Mouse (Mus musculus): ENCODE data around the gene Akap6. TPM values are rescaled to one million over a fixed set of nuclear protein-coding genes. Genes with fewer than 3 reads are reported as not detected.
A peak's percentile ranks its signal among the peaks of the same experiment; 100 is the strongest.

The Akap6 gene
- total and polyA plus RNA-seq, 2 experiments = 0.01 to 0.09 TPM

GRCm38 (mm10) chr12:52876978-52877769 is 178.0 kb downstream of the Akap6 start:
- no peaks in the 10 kb centered on the region for H3K79me2 ChIP-seq (ENCODE audit: control insufficient read depth, insufficient read depth, low read length)
- TF ChIP-seq POLR2A (IDR thresholded peaks at IDR 0.05; ENCODE audit: extremely low read depth, insufficient read depth, low read length) = no peak
- no peak for TF ChIP-seq CTCF (IDR thresholded peaks at IDR 0.05; ENCODE audit: low read depth, low read length)
- DNase-seq (ENCODE audit: extremely low read depth, low read depth, low spot score) = no peak
- H3K4me3 ChIP-seq (ENCODE audit: insufficient read depth, low read depth, low read length) = no peak overlapping the region
- H3K9ac ChIP-seq (ENCODE audit: low read depth, low read length) = no peak overlapping the region
- no peaks in the 10 kb centered on the region for H3K36me3 ChIP-seq (ENCODE audit: control insufficient read depth, insufficient read depth, low read length)
- H3K27ac ChIP-seq (replicated peaks; ENCODE audit: insufficient read depth, low read depth, low read length) = no peak overlapping the region
- WGBS = 82% methylated on average over 8 of the region's 8 CpGs
- H3K4me1 ChIP-seq (ENCODE audit: control insufficient read depth, insufficient read depth, low read length) = no peaks in the 10 kb centered on the region
- H3K27me3 ChIP-seq (ENCODE audit: control insufficient read depth, insufficient read depth, low read length) = 0 out of 2 replicates have a peak, but pooled peaks cover 2% of the 10 kb centered on the region

GRCm38 (mm10) chr12:52879324-52879723 is 180.1 kb downstream of the Akap6 start:
- H3K27ac ChIP-seq (replicated peaks; ENCODE audit: insufficient read depth, low read depth, low read length) = no peak overlapping the region
- peak; percentile 5 for DNase-seq (ENCODE audit: extremely low read depth, low read depth, low spot score)
- no peak for TF ChIP-seq POLR2A (IDR thresholded peaks at IDR 0.05; ENCODE audit: extremely low read depth, insufficient read depth, low read length)
- no peak for TF ChIP-seq CTCF (IDR thresholded peaks at IDR 0.05; ENCODE audit: low read depth, low read length)
- H3K79me2 ChIP-seq (ENCODE audit: control insufficient read depth, insufficient read depth, low read length) = no peaks in the 10 kb centered on the region
- no peak overlapping the region for H3K4me3 ChIP-seq (ENCODE audit: insufficient read depth, low read depth, low read length)
- H3K4me1 ChIP-seq (ENCODE audit: control insufficient read depth, insufficient read depth, low read length) = no peaks in the 10 kb centered on the region
- no peak overlapping the region for H3K9ac ChIP-seq (ENCODE audit: low read depth, low read length)
- H3K36me3 ChIP-seq (ENCODE audit: control insufficient read depth, insufficient read depth, low read length) = no peaks in the 10 kb centered on the region
- 0 out of 2 replicates have a peak, but pooled peaks cover 2% of the 10 kb centered on the region for H3K27me3 ChIP-seq (ENCODE audit: control insufficient read depth, insufficient read depth, low read length)
- 89% methylated on average over 8 of the region's 8 CpGs for WGBS

GRCm38 (mm10) chr12:52892519-52892918 is 193.3 kb downstream of the Akap6 start:
- no peak for TF ChIP-seq POLR2A (IDR thresholded peaks at IDR 0.05; ENCODE audit: extremely low read depth, insufficient read depth, low read length)
- TF ChIP-seq CTCF (IDR thresholded peaks at IDR 0.05; ENCODE audit: low read depth, low read length) = no peak
- Histone ChIP-seq H3K27me3 (ENCODE audit: control insufficient read depth, insufficient read depth, low read length) (no peaks in the 10 kb centered on the region), H3K9ac (ENCODE audit: low read depth, low read length) (no peak overlapping the region), H3K79me2 (ENCODE audit: control insufficient read depth, insufficient read depth, low read length) (no peaks in the 10 kb centered on the region), H3K36me3 (ENCODE audit: control insufficient read depth, insufficient read depth, low read length) (no peaks in the 10 kb centered on the region), H3K4me3 (ENCODE audit: insufficient read depth, low read depth, low read length) (no peak overlapping the region), H3K4me1 (ENCODE audit: control insufficient read depth, insufficient read depth, low read length) (0 out of 2 replicates have a peak, but pooled peaks cover 2% of the 10 kb centered on the region), H3K27ac (replicated peaks; ENCODE audit: insufficient read depth, low read depth, low read length) (no peak overlapping the region)
- WGBS = 93% methylated on average over 7 of the region's 7 CpGs
- no peak for DNase-seq (ENCODE audit: extremely low read depth, low read depth, low spot score)

- Histone ChIP-seq H3K4me1 (ENCODE audit: control insufficient read depth, insufficient read depth, low read length) (0 out of 2 replicates have a peak, but pooled peaks cover 2% of the 10 kb centered on the region), H3K27ac (replicated peaks; ENCODE audit: insufficient read depth, low read depth, low read length) (no peak overlapping the region), H3K4me3 (ENCODE audit: insufficient read depth, low read depth, low read length) (no peak overlapping the region), H3K79me2 (ENCODE audit: control insufficient read depth, insufficient read depth, low read length) (no peaks in the 10 kb centered on the region), H3K27me3 (ENCODE audit: control insufficient read depth, insufficient read depth, low read length) (no peaks in the 10 kb centered on the region), H3K36me3 (ENCODE audit: control insufficient read depth, insufficient read depth, low read length) (no peaks in the 10 kb centered on the region), H3K9ac (ENCODE audit: low read depth, low read length) (no peak overlapping the region)
- TF ChIP-seq CTCF (IDR thresholded peaks at IDR 0.05; ENCODE audit: low read depth, low read length) (no peak), POLR2A (IDR thresholded peaks at IDR 0.05; ENCODE audit: extremely low read depth, insufficient read depth, low read length) (no peak)
- WGBS = 72% methylated on average over 11 of the region's 11 CpGs
- peak; percentile 6 for DNase-seq (ENCODE audit: extremely low read depth, low read depth, low spot score)
Observed at GRCm38 (mm10) chr12:52893656-52894405, 194.6 kb downstream of the Akap6 start.

GRCm38 (mm10) chr12:52895672-52896460 is 196.7 kb downstream of the Akap6 start:
- TF ChIP-seq POLR2A (IDR thresholded peaks at IDR 0.05; ENCODE audit: extremely low read depth, insufficient read depth, low read length) (no peak), CTCF (IDR thresholded peaks at IDR 0.05; ENCODE audit: low read depth, low read length) (peak; percentile 38; the same call in 1 of the 2 replicates)
- no peaks in the 10 kb centered on the region for H3K36me3 ChIP-seq (ENCODE audit: control insufficient read depth, insufficient read depth, low read length)
- H3K27me3 ChIP-seq (ENCODE audit: control insufficient read depth, insufficient read depth, low read length) = no peaks in the 10 kb centered on the region
- WGBS = 39% methylated on average over 5 of the region's 6 CpGs
- H3K9ac ChIP-seq (ENCODE audit: low read depth, low read length) = no peak overlapping the region
- H3K4me1 ChIP-seq (ENCODE audit: control insufficient read depth, insufficient read depth, low read length) = 0 out of 2 replicates have a peak, but pooled peaks cover 2% of the 10 kb centered on the region
- peak; percentile 13 for DNase-seq (ENCODE audit: extremely low read depth, low read depth, low spot score)
- H3K79me2 ChIP-seq (ENCODE audit: control insufficient read depth, insufficient read depth, low read length) = no peaks in the 10 kb centered on the region
- no peak overlapping the region for H3K4me3 ChIP-seq (ENCODE audit: insufficient read depth, low read depth, low read length)
- H3K27ac ChIP-seq (replicated peaks; ENCODE audit: insufficient read depth, low read depth, low read length) = no peak overlapping the region

Data from liver, adult 2 months (tissue).